Mouse (Mus musculus) cortical plate, adult 2 months (tissue): ENCODE measurements around the gene Pknox2.

Source experiments
- CTCF ChIP-seq: fragments of 200-500 bp; IDR thresholded peaks from 2 replicates; pipeline ENCODE4 v1.5.1; 2011; ENCODE audit warnings: mild to moderate bottlenecking, control low read depth, low read length; ENCODE audit not compliant: insufficient read depth; ENCODE audit errors: extremely low read depth
- POLR2A ChIP-seq: fragments of 200-500 bp; IDR thresholded peaks from 2 replicates; pipeline ENCODE4 v1.6.1; 2011; ENCODE audit warnings: mild to moderate bottlenecking, low read length, control low read depth; ENCODE audit not compliant: insufficient read depth; ENCODE audit errors: extremely low read depth

DNA sequence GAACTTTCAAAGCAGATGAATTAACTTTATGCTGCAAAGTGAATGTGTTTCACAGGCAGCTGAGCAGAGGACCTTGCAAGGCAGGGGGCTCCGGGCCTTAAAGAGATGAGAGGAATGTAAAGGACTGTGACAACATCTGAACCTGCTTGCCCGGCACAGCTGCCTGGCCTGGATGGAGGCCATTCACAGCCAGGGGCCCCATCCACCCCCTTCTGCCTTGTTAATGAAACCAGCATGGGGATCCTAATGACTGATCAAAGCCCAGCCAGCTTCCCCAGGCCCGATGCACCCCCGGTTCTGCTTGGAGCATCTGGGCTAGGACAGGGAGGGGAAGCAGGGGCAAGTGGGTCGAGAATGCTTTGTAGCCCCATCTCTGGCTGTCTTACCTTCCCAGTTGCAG lies 183.0 kb downstream of the Pknox2 start:
- no peak for TF ChIP-seq POLR2A
- TF ChIP-seq CTCF = no peak
